Mouse (Mus musculus) cortical plate, adult 2 months (tissue): ENCODE results near the gene Mgat5.

Source experiments
- CTCF ChIP-seq: fragments of 200-500 bp; IDR thresholded peaks from 2 replicates; pipeline ENCODE4 v1.5.1; 2011; ENCODE audit warnings: mild to moderate bottlenecking, control low read depth, low read length; ENCODE audit not compliant: insufficient read depth; ENCODE audit errors: extremely low read depth
- POLR2A ChIP-seq: fragments of 200-500 bp; IDR thresholded peaks from 2 replicates; pipeline ENCODE4 v1.6.1; 2011; ENCODE audit warnings: mild to moderate bottlenecking, low read length, control low read depth; ENCODE audit not compliant: insufficient read depth; ENCODE audit errors: extremely low read depth

- TF ChIP-seq POLR2A: no peak
- no peak for TF ChIP-seq CTCF
Measured at GRCm38 (mm10) chr1:127310011-127310410, 105.2 kb downstream of the Mgat5 start.
